Comparison of ENCODE assay signal across 8 mouse cellular contexts in the genomic region with DNA sequence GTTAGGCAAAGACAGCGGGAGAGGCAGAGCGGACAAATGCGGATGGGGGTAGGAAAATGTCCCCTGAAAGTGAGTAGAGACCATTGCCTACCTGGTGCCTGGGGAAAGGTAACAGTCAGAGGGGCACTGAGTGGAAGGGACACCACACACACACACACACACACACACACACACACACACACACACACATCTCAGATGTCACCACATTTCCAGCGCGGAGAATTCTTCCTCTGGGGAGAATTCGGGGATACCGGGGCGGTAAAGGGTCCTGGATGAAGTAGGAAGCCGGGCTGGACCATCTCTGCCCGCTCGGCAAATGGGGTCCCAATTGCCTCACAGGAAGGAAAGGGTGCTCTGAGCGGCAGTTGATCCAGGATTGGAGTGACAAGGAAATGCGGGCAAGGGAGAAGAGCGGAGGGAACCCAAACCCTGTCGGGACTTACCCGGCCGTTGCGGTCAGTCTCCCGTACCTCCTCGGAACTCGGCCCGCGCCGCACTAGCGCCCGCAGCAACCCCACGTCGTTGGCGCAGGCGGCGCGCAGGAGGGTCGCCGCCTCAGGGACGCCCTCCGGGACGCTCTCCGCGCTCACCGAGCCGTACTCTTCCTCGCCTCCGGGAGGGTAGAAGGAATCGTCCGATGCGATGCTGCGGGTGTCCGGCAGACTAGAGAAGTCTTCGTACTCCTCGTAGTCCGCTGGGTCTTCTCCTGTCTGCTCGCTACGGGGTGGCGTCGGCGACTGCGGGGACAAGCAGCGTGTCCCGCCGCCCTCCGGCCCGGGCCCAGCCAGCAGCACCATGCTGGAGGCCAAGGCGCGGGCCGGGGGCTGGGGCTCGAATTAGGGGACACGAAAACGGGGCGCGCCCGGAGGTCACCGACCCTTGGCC. TPM values are rescaled to one million over a fixed set of nuclear protein-coding genes. Genes with fewer than 3 reads are reported as not detected.
DNase-seq lines count a peak whose midpoint lies in the region; ATAC-seq and TF ChIP-seq lines count a peak whose summit lies in the region.

No protein-coding gene starts in this region.

- H3K27ac ChIP-seq in heart, embryonic 13.5 days (replicated peaks): no peak overlapping the region
- H3K27ac ChIP-seq in limb, embryonic 14.5 days (replicated peaks; ENCODE audit: low read depth, low read length): no peak overlapping the region
- no peak overlapping the region for H3K27ac ChIP-seq in neural tube, embryonic 12.5 days

- H3K4me2 ChIP-seq in heart, embryonic 13.5 days: peak overlapping the region; percentile 100
- peak overlapping the region; percentile 100 for H3K4me2 ChIP-seq in limb, embryonic 14.5 days (replicated peaks; ENCODE audit: low read depth, low read length, severe bottlenecking)
- peak overlapping the region; percentile 100 for H3K4me2 ChIP-seq in neural tube, embryonic 12.5 days (replicated peaks)

- H3K9ac ChIP-seq in heart, embryonic 13.5 days: peak overlapping the region; percentile 84
- peak overlapping the region; percentile 54 for H3K9ac ChIP-seq in limb, embryonic 14.5 days (ENCODE audit: low read depth, low read length, severe bottlenecking)
- peak overlapping the region; percentile 58 for H3K9ac ChIP-seq in neural tube, embryonic 12.5 days

- no peak for TF ChIP-seq POLR2A in limb, embryonic 14.5 days (IDR thresholded peaks at IDR 0.05; ENCODE audit: borderline replicate concordance, extremely low read depth, insufficient read depth, insufficient read length)

- H3K4me1 ChIP-seq in heart, embryonic 13.5 days: peaks cover 33% of the 10 kb centered on the region
- H3K4me1 ChIP-seq in limb, embryonic 14.5 days (ENCODE audit: control insufficient read depth, insufficient read depth, low read length): peaks cover 19% of the 10 kb centered on the region
- peaks cover 30% of the 10 kb centered on the region for H3K4me1 ChIP-seq in neural tube, embryonic 12.5 days

- under 1% methylated on average over 72 of the region's 72 CpGs for WGBS in heart, embryonic 13.5 days
- under 1% methylated on average over 65 of the region's 72 CpGs for WGBS in limb, embryonic 14.5 days
- under 1% methylated on average over 72 of the region's 72 CpGs for WGBS in neural tube, embryonic 12.5 days

- H3K4me3 ChIP-seq in heart, embryonic 13.5 days: peak overlapping the region; percentile 76
- peak overlapping the region; percentile 58 for H3K4me3 ChIP-seq in limb, embryonic 14.5 days (replicated peaks; ENCODE audit: low read length)
- H3K4me3 ChIP-seq in neural tube, embryonic 12.5 days: peak overlapping the region; percentile 56

- ATAC-seq in heart, embryonic 13.5 days (ENCODE audit: extremely low read depth, insufficient number of reproducible peaks, low FRiP score, low TSS enrichment): no peak
- ATAC-seq in limb, embryonic 14.5 days (ENCODE audit: low FRiP score, low read depth): no peak
- ATAC-seq in neural tube, embryonic 12.5 days (ENCODE audit: low FRiP score, low read depth): peak; percentile 46

- DNase-seq in heart, adult 18-20 months: peak; percentile 22 to 61
- DNase-seq in heart, adult 8-10 months (ENCODE audit: low spot score): no peak
- peak; percentile 21 to 31 for DNase-seq in cerebellum, postnatal 14 days
- no peak for DNase-seq in limb, embryonic 14.5 days (ENCODE audit: low spot score)
- no peak for DNase-seq in urinary bladder, postnatal 4 days (ENCODE audit: low spot score in 2 of 2)
- no peak for DNase-seq in layer of hippocampus, adult 18-20 months (ENCODE audit: low spot score in 2 of 2)

- peaks cover 63% of the 10 kb centered on the region for H3K27me3 ChIP-seq in heart, embryonic 13.5 days (replicated peaks)
- H3K27me3 ChIP-seq in limb, embryonic 14.5 days (ENCODE audit: control insufficient read depth, insufficient read depth, low read length): peaks cover 51% of the 10 kb centered on the region
- peaks cover 52% of the 10 kb centered on the region for H3K27me3 ChIP-seq in neural tube, embryonic 12.5 days (replicated peaks)

- no peaks in the 10 kb centered on the region for H3K36me3 ChIP-seq in heart, embryonic 13.5 days
- no peaks in the 10 kb centered on the region for H3K36me3 ChIP-seq in limb, embryonic 14.5 days (ENCODE audit: control insufficient read depth, insufficient read depth, low read length)
- H3K36me3 ChIP-seq in neural tube, embryonic 12.5 days: no peaks in the 10 kb centered on the region

- no peaks in the 10 kb centered on the region for H3K9me3 ChIP-seq in heart, embryonic 13.5 days
- H3K9me3 ChIP-seq in limb, embryonic 14.5 days (ENCODE audit: control insufficient read depth, low read length): no peaks in the 10 kb centered on the region
- no peaks in the 10 kb centered on the region for H3K9me3 ChIP-seq in neural tube, embryonic 12.5 days

RNA-seq across cellular contexts. Expression of gene Ankrd33b, which starts 0.7 kb away (rescaled TPM):
- 10 to 100 TPM; 25.4 to 31.1 TPM for total RNA-seq in heart, adult 18-20 months (2021)
- 10 to 100 TPM; 26.4 to 31.4 (median 29.1) TPM for total RNA-seq in heart, adult 8-10 months (2022)
- 1.8 and 2.1 TPM in 2 replicates for polyA plus RNA-seq in heart, embryonic 13.5 days (2015; fragmentation: Nextera tagmentation; extraction: Ambion mirVana)
- 0.38 and 0.59 TPM in 2 replicates for polyA plus RNA-seq in limb, embryonic 14.5 days (2012; rRNA removed)
- polyA plus RNA-seq in limb, embryonic 14.5 days (2014; fragmentation: Nextera tagmentation; extraction: Ambion mirVana): 0.52 and 0.53 TPM in 2 replicates
- polyA plus RNA-seq in neural tube, embryonic 12.5 days (2016; fragmentation: Nextera tagmentation; extraction: Ambion mirVana): 1.0 and 1.4 TPM in 2 replicates
- total RNA-seq in layer of hippocampus, adult 18-20 months (2021): 10 to 100 TPM; 61.6 to 66.7 TPM

Comparison
In these comparisons a context has a peak if more than half of its experiments do, and no peak if none do; other contexts are left out.
1. DNase-seq: peak in heart, adult 18-20 months (2 of 2) and cerebellum, postnatal 14 days (2 of 2); none in heart, adult 8-10 months (single experiment), limb, embryonic 14.5 days (single experiment), urinary bladder, postnatal 4 days (0 of 2) and layer of hippocampus, adult 18-20 months (0 of 2).
2. Peak in every context shown above with its lines, with median percentiles within 50 percentile points of each other: H3K4me2 ChIP-seq, H3K4me3 ChIP-seq and H3K9ac ChIP-seq.